Mouse (Mus musculus): ENCODE measurements around the gene Phactr2.

The Phactr2 gene

DNA sequence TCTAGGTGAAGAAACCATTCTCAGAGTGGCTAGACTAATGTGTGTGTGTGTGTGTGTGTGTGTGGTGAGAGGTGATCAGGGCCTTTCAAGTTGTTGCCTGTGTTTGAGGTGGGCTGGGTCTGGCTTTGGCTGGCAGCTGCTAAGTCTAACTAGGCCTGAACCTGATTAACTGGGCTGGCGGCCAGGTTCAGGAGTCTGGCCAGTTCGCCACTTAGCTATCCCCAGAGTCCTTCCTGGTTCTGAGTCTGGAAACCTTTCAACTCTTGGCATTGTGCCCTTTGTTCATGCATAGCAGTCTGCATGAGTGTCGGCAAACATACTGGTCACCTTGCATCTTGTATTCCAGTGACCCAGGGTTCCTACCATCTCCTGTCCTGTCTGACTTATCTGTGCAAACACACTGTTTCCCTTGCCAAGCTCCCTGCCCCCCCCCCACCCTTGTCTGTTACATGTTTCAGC lies 27.4 kb downstream of the Phactr2 start:
- no peak for DNase-seq

DNA sequence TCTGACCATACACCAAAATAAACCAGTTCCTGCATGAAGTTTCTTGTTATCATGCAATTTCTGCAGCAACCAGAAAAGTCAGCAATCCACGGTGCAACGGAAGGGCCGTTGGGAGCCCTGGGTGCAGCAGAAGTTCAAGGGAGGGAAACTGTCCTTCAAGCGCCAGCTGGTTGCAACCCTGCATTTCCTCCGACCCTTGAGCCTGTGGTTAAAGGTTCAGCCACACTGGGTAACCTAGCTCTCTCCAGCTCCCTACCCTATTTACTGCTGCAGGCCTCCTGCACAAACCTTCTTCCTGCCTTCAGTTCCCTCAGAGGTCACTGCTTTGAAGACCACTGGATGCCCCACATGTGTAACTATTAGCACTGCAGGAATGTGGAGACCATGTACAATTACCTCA lies 30.0 kb downstream of the Phactr2 start:
- no peak for DNase-seq

DNA sequence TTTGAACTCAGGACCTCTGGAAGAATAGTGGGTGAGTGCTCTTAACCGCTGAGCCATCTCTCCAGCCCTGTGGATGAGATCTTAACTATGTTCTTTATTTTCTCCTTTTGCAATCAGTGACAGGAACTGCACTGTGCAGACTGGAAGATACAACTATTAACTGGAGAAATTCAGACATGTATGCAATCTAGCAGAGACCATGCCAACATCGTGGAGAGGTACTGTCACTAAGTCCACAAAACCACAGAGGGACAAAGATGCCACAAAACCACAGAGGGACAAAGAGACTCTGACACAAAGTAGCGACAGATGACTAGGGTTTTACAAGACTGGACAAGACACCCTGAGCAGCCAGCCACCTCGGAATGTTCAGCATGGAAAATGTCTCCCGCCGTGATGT lies 30.6 kb downstream of the Phactr2 start:
- DNase-seq, result no peak

DNA sequence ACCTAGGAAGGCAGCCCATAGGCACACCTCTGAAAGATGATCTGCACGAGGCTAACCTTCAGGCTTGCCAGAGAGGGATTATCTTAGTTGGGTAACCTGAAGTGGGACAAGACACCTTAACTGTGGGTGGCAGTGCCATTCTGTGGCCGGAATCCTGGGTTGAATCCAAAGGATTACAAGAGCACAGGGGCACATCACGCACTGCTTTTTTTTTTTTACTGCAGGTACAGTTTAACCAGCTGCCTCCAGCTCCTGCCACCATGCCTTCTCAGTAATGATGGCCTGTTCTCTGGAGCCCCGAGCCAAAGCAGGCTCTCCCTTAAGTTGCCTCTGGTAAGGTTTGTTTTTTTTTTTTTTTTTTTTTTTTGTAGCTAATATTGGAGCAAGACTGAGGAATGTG lies 33.9 kb downstream of the Phactr2 start:
- DNase-seq, result no peak

DNA sequence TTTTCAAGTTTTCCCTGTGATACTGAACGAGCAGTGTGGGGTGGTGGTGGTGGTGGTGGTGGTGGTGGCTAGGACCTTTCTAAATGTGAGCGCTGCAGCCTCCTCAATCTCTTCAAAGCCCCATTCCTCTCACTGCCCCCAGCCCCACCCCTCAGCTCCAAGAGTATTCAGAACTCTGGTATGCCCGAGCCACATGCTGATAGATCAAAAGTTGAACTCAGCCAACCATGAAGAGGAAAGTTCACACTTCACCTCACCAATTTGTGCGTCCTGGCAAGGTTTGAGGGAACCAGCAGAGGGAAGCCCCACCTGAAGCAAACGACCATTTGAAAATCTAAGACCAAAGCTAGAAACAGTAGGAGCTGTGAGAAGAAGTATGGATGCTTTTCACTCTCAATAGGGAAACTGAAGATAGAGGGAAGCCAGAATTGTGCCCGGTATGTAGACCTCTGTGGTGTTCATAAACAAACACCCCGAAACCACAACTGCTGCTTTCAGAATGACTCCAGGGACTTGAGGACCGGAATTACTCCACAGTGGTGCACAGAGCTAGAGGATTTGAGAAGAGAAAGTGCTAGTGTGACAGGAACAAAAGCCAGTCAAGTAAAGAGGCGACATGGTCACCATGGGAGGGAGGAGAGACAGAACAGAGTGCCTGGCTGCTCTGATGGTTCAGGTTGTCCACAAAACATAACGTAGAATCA lies 35.9 kb downstream of the Phactr2 start:
- no peak for DNase-seq

DNA sequence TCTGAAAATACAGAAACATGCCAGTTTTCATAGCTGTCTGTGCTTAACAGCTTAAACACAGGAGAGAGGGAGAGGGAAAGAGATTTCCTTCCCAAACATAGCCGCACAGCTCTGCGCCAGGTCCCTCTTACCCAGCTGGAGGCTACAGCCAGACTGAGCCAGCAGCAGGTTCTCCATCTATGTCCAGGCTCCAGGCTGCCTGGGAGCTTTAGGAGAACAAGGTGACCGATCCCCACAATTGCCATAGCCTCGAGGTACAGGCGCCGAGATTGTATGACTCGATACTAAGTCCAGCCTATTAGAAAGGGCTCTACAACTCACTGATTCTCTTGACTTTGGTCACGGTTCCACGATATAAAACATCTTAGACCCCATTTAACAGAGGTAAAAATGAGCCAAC lies 37.2 kb downstream of the Phactr2 start:
- no peak for DNase-seq

DNA sequence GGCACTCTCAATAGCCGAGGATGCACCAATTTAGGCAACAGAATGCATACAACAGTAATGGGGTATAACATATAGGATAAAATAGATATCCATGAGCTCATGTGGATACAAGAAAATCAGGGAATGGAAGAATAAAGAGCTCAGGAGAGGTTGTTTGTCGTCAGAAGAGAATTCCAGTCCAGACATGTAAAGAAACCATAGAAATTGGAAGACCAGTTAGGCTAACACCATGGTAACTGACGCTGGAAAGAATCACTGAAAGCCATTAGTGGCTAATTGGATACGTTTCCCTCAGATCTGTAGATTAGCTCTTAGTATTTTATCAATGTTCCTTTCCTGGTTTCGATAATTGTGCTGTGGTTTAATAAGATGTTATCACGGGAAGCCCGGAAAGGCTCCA lies 41.2 kb downstream of the Phactr2 start:
- no peak for DNase-seq

DNA sequence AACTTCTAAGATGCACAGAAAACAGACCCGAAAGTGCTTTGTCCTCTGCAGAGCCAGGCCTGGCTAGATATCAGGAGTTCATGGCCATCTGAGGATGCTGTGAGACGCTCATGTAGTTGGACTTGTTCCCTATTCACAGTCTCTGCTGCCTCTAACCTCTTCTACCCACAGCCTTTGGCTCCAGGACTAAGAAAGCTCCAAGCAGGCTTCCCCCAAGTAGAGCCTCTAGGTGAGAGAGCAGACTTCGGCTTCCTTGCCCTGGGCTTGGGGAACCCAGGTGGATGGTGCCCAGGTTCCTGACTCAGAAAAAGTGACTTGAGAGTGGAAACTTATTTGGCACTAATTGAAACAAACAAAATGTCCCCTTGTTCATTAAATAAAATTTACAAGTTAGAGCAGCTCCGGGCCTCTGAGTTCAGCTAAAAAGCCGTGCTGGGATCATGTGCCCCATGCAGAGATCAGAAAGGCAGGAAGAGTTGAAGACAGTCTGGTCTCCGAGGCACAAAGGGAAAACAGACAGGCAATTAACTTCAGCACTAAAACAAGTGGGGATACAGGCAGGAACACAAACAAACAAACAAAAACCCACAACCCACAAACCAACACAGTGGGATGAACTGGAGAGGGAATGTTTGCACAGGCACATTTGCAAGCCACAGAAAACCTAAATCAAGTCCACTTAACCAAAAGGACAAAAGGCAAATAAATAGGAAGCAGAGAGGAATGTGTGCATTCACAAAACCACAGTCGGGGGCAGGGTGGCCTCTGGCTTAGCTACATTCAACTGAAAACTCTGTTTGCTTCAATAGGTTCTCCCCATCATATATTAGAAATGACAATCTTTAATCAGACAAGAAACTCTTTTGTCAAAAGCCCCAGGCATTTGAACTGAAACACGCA lies 42.3 kb downstream of the Phactr2 start:
- no peak for DNase-seq

DNA sequence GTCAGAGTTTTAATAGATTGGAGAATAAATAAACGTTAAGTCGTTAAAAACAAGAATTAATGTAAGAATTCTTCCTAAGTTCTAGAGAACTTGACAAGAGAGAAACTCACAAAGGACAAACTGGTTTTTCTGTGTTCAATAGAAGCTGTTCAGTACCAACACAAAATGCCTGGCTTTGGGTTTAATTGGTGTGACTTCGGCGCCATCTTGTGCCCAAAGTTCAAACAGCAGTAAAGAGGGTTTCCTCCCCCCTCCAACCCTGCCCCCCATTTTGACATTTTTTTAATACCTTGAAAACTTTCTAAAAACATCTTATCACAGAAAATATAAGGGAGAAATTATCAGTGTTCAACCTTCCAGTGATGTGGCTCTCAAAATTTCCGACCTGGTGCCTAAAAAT lies 44.4 kb downstream of the Phactr2 start:
- peak in 1 of 2 experiments; percentile 44 for DNase-seq

DNA sequence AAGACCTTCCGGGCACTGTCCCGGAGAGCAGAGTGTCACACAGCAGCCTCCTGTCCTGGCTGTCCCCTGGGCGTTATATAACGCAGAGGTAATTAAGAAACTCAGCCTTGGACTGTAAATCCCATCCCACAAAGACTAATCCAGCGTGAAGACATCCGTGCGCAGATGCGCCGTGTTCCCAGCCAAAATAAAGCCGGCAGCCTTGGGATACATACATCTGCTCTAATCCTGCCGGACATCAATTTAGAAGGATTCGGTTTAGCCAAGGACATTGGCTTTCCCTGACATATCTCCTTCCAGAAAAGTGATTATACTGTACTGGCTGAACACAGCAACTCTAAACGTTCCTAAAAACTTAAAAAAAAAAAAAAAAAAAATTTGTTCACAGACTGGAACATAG lies 45.0 kb downstream of the Phactr2 start:
- DNase-seq, result no peak

DNA sequence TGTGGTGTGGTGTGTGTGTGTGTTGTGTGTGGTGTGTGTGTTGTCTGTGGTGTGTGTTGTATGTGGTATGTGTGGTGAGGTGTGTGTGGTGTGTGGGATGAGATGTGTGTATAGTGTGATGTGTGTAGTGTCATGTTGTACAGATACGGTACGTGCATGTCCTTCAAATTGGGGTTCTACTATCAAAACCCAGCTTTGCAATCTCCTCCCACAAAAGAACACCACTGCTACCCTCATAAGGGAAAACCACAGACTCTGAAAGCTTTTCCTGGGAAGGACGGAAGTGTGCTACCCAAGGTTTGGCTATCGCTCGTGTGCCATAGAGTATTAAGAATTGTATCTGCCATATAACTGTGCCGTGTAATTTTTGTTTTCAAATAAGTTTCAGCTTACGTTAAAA lies 45.7 kb downstream of the Phactr2 start:
- no peak for DNase-seq

DNA sequence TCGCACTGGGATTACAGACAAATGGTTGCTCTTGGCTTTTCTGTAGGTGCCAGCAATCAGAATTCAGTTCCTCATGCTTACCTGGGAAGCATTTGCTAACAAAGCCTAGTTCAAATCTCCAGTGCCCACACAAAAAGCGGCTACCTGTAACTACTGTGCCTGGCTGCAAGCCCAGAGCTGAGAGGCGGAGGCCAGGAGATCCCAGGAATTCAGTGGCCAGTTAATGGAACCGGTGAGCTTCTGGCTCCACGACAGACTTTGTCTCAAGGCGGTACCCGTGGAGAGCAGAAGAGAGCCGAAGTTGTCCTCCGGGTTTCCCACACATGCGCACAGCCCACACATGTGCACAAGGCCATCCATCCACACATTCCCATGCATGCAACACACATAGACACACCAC lies 46.6 kb downstream of the Phactr2 start:
- DNase-seq, result no peak

DNA sequence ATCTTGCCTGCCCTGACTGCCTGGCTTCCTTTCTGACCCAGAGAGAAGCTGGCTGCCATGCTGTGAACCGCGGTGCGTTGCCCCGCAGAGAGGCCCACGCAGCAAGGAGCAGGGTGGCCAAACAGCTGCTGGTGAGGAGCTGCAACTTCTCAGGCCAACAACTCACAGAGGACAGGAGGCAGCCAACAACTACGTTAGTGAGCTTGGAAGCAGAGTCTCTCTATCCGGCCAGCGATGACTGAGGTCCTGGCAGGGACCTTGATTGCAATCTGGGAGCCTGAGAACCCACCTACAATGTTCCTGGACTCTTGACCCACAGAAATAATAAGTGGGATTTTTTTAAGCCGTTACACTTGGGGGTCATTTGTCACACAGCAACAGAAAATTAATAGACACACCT lies 49.0 kb downstream of the Phactr2 start:
- no peak for DNase-seq

DNA sequence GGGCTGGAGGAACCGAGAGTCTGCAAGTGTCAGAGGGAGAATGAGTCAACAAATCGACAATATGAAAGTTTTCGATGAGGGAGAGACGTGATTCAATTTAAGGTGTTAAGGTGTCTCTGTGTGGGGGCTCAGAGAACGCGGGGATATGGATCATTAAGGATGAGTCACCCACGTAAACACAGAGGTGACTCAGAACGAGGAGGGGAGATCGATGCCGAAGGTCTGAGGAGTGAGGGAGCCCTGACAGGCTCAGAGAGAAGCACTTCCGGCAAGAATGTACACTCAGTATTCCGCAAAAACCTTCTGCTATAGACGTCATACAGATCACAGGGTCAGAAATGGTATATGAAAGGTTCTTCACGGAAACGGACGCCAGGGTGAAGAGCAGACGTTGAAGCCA lies 49.7 kb downstream of the Phactr2 start:
- no peak for DNase-seq

DNA sequence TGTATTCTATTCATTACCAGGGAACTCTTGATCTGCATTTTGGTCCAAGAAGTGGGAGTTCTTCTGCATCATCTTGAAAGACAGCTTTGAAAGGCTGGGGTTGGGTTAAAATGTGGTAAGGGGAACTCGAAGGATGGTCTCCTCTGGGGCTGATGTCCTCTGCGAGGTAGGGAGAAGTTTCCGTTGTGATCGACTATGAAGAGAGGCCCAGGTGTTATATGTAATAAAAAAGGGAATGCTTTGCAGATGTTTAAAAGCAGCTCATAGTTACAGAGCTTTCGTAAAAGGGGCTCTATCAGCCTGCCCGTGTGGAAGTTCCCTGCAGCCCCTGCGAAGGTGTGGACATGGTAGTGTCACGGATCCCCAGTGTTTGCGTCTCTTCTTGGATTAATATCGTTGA lies 50.2 kb downstream of the Phactr2 start:
- DNase-seq, result no peak

DNA sequence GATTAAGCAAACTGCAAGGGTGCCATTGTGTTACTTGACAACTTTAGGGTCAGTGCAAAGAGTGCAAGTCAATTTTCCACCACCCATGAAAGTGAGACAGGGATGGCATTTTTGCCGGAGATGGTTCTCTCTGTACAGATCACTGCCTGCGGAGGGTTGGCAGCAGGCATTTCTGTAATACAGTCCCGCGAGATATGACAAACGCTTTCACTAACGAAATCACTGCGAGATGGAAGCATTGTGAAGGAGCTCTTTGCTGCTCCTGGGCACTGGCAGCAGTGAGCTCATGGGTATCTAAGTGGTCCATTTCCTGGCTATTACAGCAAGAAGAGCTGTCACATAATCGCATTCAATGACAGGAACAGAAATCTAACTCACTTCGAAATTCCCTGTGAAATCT lies 52.1 kb downstream of the Phactr2 start:
- no peak for DNase-seq

DNA sequence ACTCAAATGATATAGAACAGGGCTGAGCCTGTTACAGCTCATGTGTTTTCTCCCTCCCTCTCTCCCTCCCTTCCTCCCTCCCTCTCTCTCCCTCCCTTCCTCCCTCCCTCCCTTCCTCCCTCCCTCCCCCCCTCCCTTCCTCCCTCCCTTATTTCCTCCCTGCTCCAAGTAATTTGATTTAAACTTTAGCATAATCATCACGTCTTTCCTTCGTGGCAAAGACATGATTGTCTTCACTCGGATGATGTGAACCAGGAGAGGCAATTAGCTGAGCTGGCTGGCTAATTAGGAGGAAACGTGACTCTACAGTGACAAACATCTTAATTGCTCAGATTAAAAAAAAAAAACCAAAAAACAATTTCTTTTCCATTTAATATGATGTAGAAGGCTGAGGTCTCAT lies 55.0 kb downstream of the Phactr2 start:
- no peak for DNase-seq

DNA sequence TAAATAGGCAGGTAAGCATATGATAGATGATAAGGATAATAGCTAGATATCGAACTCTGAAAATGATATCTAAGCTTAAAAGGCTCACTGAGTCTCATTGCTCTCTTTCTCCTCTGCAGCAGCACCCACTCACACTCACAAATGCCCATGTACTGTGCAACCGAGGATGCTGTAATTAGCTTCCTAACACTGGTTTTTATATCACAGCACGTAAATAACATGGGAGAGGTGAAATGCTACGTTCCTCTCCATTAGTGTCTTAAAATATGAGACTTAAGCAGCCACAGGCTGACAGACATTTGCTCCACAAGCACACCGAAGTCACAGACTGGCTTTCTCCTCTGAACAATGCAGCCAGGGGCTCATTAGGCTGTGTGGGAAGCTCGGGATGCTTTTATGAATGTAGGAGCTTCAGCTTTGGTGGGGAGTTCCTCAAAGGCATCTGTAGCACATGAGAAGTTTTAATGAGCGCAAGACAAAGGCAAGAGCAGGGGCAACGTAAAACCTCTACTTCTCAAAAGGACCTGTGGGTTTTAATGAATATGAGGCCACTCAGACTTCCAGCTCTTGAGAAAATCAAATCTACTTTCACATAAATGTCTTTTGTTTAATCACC lies 58.6 kb downstream of the Phactr2 start:
- no peak for DNase-seq

DNA sequence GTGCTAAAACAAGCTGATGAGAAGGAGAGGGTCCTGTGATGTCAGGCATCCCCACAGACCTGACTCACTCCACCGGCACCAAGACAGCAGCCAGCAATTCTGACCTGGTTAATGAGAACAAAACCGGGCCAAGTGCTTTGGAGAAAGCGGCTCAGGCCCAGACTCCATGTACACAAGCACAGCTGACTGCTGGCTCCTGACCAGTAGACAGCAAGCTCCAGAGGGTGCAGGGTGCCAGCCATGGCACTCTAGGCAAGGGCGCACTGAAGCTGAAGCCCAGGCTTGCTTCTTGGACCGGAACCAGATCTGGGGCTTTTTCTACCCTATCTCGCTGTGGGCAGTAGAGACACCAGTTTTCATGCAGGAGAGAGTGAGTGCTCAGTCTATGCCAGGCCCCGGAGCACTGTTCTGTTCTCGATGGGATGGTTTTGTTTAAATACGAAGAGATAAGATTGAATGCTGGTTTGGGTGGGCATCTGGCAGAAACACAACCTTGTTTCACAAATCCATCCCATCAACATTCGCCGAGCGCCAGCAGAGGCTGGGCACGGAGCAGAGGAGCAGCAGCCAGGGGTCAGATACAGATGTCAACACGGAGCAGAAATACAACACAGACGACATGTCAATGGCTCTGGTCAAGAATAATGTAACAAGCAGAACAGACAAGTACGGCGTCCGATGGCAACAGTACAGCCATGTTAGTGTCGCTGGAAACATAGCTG lies 61.8 kb downstream of the Phactr2 start:
- no peak for DNase-seq

DNA sequence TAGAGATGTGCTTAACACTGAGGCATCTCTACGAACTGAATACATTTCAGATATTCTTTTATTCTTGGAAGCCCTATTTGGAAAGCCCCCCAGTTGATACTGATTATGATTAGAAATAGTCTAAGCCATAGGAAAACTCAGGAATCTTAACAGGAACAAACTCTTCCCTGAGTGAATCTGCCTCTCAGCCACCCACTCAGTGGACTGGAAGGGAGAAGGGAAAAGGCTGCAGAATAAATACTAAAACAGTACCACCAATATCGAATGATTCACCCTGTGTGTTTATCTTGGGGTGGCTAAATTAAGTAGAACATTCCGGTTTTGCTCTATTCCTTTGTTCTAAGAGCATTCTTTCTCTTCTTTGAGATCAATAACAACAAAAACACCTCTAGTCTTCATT lies 63.2 kb downstream of the Phactr2 start:
- DNase-seq, result no peak

DNA sequence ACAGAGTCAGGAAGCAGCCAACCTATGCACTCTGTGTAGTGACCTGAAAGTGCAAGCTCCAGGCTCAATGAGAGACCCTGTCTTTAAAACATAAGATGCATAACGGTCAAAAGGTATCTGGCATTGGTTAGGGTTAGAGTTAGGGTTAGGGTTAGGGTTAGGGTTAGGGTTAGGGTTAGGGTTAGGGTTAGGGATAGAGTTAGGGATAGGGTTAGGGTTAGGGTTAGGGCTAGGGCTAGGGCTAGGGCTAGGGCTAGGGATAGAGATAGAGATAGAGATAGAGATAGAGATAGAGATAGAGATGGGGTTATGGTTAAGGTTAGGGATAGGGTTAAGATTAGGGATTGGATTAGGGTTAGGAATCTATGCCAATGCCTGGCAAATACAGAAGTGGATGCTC lies 72.2 kb downstream of the Phactr2 start:
- no peak for DNase-seq

DNA sequence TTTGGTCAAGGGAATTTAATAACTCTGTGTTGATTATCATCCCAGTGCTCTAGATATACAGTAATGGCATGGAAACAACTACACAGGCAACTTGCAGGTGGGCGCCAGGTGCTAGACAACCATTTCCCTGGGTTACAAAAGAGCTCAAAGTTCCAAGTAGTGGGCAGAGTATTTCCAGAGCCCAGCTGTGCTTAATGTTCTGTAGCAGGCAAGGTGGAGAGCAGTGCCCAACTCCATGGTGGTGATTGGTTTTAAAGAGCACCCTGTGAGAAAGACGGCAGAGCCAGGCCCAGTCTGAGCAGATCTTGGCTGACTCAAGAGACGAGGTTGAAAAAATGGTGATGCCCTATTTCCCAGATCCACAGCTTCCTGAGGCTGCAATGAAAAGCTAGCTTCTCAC lies 78.5 kb downstream of the Phactr2 start:
- DNase-seq, result no peak

DNA sequence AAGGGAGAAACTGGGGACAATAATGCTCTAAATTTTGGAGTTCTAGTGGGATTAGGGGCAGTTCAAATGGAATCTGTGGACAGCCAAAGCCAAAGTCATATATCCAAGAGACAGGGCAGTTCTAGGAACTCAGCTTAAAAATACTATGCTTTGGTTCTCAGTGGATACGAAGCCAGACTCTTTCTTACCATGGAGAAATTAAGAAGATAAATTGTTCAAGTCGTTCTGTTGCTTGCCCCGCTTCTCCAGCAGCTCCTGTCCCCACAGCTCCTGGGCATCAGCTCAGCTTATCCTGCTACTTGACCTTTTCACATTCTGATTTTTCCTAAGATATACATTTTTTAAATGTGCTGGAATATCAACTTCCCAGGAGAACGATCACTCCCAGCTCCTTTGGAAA lies 80.2 kb downstream of the Phactr2 start:
- no peak for DNase-seq

Data from spleen, adult 18-20 months (tissue).